Mouse (Mus musculus): ENCODE data around the gene Fam13c.

The Fam13c gene

DNA sequence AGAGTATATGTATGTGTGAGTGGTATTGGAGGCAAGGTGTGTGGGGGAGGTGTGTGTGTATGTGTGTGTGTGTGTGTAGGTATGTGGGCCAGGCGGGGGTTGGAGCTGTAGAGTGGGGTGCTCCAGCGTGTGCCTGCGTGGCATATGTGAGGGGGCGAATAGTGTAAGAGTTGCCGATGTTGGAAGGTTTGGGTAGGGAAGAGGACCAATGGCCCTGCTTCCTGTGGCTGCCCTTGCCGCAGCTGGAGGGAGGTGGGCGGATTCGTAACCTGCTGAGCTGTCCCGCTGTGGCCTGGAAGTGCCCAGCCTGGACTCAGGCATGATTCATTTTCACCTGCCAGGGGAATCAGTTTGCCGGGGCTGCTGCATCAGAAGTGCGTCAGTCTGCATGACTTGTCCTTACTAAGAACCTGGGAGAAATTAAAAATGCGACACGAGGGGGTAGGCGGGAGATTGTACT, 79.4 kb downstream of the Fam13c start:
- peak; percentile 40 for DNase-seq (ENCODE audit: extremely low read depth, insufficient read length, low spot score)

DNA sequence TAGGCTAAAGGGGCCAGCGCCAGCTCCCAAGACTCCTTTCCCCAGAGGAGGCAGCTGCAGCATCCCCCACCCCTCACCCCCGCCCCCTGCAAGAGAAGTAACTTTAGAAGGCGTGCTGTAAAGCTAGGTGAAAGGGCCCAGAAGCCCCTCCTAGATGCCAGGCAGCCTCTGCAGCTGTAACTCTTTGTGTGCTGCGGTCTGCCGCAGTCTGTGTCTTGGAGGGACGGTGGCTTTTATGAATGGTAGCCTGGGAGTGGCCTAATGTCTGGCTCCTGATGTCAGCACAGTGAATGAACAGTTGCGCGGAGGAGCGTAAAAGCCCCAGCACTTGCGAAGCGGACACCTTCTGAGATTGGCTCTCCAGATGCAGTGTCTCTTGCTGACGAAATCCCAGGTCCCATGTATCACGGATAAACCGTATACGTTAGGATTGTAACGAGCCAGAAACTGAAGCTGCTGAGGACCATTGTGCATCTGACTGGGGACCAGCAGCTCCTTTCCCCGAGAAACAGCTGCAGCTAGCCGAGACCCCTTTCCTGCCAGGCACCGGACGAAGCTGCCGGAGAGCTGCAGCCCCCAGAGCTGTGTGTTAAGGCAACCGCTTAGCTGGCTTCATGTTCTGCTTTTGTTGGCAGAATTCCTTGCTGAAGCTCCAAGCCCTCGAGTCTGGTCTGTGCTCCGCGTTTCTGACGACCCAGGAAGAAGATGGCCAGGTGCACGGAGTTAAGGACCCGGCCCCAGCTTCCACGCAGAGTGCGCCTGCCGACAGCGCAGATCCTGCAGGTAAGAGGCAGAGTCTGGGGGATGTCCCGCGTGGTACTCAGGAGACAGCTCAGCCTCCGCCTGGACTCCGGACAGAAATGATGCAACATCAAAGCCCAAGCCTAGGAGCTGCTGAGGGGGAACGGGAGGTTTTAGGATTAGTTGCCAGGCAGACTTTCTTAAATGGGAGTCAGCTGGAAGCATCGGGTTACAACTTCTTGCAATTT, 80.2 kb downstream of the Fam13c start:
- DNase-seq (ENCODE audit: extremely low read depth, insufficient read length, low spot score) = peak; percentile 68

DNA sequence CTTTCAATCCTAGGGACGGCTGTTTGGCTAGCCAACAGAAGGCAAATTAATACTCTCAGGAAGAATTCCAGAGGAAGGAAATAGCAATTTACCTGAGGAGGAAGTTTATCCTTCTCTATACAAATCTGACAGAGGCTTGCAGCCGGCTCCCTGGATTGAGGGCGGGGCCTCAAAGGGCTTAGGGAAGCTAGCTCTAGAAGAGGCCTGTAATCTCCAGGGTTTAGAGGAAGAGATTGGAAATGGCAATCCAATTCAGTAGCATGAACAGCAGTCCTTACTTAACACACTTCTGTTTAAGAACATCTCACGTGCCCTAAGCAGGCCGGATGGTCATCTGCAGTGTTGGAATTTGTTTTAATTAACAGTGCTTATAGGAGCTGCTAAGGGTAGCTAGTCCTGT, 81.1 kb downstream of the Fam13c start:
- no peak for DNase-seq (ENCODE audit: extremely low read depth, insufficient read length, low spot score)

DNA sequence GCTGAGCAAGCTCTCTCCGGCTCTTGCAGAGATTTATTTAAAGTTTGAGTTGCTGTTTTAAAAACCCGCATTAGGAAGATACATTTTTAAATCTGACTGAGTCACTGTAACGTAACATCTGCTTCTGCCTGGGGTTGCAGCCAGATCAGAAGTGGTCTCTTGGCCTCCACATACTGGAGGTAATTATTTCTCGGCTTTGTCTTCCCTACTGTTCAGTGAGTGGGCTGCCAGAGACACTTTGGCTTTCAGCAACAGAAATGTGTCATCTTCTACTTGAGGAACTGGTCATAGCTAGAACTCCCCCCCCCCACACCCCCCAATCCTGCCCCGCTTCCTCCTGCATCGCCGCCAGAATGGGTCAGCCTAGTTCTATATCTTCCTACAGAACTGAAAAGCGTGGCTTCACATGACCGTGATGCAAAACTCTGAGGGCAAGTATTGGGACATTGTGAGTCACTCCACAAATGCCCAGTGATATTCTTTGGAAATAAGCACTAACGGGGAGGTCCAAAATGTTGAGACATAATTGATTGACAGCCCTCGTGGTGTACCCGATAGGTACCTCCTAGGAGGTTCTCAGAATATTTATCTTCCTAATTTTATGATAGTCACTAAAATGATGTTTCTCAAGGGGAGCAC, 90.0 kb downstream of the Fam13c start:
- no peak for DNase-seq (ENCODE audit: extremely low read depth, insufficient read length, low spot score)

DNA sequence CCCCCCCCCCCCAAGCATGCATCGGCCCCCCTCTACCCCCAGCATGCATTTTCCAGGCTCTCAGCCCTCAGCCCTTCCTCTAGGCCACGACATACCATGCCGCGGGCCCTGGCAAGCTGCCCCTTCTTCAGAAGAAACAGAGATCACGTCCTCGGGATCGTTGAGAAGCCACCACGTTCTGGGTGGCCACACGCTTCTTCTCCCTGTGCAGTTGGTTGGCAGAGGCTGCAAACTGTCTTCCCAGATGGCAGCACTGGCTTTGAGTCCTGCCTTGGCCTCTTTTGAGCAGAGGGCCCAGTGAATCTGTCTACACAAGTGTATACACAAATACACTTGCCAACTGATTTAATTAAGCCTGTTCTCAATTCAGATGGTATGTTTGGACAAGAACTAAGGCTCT, 92.0 kb downstream of the Fam13c start:
- no peak for DNase-seq (ENCODE audit: extremely low read depth, insufficient read length, low spot score)

DNA sequence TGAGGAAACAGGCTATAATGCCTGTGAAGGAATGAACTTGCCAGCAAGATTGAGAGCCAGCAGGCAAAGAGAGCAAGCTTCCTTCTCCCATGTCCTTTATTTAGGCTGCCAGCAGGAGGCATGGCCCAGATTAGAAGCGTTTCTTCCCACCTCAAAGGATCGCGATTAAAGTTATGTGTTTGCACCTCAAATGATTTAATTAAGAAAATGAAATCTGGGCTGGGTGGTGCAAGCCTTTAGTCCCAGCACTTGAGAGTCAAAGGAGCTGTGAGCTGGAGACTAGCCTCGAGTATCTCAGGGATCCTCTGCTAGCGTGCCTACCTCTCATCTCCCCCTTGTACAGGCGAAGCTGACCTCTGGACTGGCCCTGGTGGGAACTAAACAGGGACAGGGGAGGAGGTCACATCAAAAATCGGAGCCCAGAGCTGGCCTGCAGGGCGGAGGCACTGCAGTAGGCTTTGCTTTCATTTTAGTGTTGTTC, 93.1 kb downstream of the Fam13c start:
- DNase-seq (ENCODE audit: extremely low read depth, insufficient read length, low spot score) = no peak

DNA sequence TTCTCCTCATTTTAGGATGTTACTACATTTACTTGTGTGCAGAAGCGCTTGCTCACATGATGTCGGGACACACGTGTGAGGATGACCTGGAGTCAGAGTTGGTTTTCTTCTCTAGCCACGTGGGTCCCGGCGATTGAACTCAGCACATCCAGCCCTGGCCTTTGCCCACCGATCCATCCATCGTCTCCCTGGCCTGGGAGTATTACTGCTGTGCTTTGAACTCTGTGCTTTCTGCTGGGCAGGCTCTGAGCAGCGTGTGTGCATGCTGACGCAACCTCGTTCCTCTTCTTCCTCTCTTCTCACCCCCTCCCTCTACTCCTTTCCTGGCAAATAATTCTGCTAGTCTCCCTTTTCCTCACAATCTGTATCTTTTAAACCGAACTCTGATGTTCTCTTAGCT, 93.7 kb downstream of the Fam13c start:
- no peak for DNase-seq (ENCODE audit: extremely low read depth, insufficient read length, low spot score)

DNA sequence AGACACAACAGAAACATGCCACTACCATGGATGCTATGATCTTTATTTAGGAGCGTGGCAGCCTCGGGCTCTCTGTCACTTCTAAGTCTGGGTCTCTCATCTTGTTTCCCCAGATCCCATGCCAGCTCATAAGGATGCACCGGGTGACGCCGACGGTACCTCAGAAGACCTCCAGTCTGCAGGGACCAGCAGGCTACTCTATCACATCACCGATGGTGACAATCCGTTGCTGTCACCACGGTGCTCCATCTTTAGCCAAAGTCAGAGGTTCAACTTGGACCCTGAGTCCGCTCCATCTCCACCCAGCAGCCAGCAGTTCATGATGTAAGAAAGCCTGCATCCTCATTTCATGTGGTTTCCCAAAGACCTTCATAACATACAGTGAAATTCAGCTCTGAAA, 94.3 kb downstream of the Fam13c start:
- no peak for DNase-seq (ENCODE audit: extremely low read depth, insufficient read length, low spot score)

DNA sequence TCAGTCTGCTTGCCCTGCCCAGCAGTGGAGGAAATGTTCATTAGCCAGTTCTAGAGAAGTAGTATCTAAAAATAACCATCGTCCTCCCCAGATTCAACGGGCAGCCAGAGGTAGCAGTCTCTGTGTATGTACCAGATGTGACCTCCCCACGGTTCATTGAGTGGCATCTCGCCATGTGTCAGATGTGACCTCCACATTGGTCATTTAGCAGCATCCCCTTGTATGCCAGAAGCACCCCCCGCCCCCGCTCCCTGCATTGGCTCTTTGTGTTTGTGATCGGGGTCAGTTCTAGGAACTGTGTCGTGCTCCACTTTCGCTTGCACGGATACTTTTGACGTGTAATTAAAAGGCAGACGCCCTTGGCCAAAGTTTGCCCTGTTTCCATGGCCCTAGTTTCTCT, 95.1 kb downstream of the Fam13c start:
- DNase-seq (ENCODE audit: extremely low read depth, insufficient read length, low spot score) = no peak

DNA sequence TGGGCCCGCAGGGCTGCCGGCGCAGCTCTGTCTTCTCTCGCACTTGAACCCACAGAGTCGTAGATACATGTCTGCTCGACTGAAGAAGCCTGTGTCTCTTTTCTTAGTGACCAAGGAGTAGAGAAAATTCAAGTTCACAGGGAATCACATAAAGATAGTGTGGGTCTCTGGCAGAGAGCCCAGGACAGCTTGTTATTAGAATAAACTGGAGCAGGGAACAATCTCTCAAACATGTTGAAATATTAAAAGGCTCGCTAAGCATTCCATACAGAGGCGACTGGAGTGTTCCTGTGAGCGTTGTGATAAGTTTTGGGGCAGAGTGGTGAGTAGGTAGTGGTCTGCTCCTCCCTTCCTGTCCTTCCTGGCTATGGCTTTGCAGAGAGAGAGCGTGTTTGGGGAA, 97.4 kb downstream of the Fam13c start:
- no peak for DNase-seq (ENCODE audit: extremely low read depth, insufficient read length, low spot score)

DNA sequence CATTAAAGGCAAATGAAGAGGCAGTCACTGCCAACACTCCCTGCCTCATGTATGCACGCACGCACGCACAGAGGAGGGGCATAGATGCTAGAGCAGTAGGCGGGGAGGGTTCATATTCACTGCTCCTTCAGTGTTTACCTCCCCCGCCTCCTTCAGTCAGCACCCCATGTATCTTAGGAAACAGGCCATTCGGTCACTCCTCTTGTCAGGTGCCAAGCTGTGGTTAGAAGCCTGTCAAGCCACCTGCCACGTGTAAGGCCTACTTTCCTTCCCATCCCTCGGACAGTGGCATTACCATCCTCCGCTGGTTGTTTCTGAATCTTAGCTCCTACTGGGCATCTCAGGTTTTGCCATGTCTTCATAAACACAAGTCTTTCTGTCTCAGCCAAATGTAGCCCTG, 99.0 kb downstream of the Fam13c start:
- no peak for DNase-seq (ENCODE audit: extremely low read depth, insufficient read length, low spot score)

DNA sequence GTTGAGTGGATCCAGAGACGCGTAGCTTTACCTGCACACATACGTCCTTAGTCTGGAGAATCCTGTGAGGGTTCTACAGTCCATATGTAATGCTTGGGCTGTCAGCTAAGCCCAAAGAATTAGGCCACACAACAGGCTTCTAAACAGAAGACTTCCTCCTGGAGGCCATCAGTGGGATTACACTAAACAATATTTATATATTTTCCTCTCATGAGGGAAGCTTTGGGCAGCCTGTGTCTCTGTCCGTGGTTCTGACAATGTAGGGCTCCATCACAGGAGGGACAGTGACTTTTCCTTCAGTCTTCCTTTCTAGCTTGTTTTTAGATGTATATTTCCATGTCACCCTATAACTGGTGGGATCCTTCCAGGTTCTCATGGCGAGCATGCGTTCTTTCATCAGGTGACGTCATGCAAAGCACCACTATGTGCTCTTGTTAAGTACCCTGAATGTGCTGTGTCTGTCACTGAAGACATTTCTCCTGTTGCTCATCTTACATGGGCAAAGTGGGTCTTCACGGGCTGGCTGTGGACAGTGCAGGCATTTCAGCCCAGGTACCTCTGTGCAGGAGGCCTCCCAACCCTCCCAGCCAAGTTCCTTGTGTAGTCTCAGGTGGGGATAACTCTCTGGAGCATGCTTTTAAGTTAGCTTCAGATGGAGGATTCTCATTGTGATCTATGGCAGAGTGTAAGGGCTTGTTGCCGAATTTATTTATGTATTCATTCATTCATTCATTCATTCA, 100.3 kb downstream of the Fam13c start:
- DNase-seq (ENCODE audit: extremely low read depth, insufficient read length, low spot score) = no peak

DNA sequence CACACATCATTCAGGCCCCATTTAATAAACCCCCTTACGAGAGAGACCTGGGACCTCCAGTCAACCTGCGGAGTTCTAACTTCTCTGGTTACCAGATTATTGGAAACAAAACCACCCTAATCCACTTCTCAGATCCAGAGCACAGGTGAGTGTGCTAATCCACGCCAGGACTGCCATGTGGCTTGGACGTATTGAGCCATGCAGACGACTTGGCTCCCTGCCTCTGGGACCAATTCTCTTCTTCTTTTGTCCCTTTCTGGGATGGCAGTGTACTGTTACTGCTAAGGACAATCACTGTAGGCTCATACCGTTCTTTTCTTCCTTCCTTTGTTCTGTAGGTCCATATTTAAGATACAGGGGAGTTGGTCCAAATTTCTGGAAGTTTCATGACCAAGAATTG, 102.6 kb downstream of the Fam13c start:
- DNase-seq (ENCODE audit: extremely low read depth, insufficient read length, low spot score) = no peak

DNA sequence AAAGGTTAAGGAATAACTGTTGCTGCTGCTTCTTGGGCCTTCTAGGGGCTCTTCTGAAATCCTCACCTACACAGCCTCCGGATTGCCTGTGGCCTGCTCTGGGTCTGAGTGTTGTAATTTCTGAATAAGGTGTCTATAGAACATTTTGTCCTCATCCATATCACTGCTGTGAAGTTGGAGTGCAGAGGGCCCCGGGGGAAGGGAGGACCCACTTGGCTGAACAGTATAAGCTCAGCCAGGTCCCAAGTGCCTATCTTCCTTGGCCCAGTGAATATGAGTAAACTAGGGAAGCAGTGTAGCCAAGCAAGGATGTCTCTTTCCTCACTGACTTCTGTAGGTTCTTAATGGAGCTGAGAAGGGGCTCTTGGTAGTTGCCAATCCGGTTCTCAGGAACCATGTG, 112.2 kb downstream of the Fam13c start:
- DNase-seq (ENCODE audit: extremely low read depth, insufficient read length, low spot score) = no peak

DNA sequence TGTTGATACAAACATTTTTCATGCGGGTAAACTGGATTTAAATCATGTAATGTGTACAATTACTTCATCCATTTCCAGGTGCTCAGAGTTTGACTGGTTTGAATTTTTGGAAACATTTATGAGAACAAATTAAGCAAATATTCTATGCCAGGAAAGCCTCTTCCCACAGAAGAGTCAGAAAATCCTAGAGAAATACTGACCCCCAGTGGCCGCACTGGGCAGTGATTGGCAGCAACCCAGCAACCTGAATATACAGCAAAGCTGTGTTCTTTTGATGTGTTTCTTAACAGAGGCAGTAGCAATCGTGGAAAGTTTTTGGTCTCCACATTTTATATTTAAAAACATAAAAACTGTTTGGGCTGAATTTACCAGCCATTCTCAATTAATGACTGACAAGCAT, 123.4 kb downstream of the Fam13c start:
- peak; percentile 21 for DNase-seq (ENCODE audit: extremely low read depth, insufficient read length, low spot score)

DNA sequence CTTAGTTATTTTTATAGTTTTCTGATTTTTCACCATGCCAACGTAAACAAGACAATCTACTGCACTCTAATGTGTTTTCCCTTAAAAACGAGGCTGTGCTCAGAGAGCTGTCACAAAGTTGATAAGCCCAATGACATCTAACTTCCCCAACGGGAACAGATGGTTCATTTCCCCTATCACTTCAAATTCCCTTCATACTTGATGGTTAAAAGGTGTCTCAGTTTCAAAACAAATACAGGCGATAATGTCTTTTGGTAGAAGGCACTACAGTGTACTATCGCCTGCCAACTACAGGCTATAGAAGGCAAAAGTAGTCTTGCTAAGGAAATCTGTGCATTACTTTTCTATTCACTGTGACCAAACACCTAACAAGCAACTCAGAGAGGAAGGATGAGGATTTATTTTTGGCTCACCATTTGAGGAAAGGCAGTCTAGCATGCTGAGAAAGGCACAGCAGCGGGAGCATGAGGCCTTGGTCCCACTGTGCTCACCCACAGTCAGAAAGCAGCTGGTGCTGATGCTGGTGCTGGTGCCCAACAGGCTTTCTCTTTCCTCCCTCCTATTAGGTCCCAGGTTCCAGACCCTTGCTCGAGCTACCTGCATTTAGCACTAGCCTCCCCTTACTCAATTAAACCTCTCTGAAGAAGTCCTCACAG, 141.4 kb downstream of the Fam13c start:
- no peak for DNase-seq (ENCODE audit: extremely low read depth, insufficient read length, low spot score)

DNA sequence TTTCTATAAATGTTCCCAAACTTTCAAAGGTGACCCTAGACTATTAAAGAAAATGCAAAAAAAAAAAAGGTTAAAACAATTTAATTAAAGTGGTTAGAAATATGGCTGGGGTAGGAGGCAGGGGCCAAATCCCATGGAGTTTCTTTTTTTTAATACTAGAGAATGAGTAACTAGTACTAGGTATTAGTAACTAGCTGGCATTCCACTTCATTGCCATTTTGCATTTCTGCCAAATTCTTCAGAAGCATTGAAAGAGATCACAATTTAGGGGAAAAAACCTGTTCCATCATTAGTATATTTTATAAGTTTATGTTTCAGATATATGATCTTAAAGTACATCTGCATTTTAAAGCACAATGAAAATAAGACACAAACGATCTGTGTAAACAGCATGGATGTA, 143.9 kb downstream of the Fam13c start:
- DNase-seq (ENCODE audit: extremely low read depth, insufficient read length, low spot score) = no peak

DNA sequence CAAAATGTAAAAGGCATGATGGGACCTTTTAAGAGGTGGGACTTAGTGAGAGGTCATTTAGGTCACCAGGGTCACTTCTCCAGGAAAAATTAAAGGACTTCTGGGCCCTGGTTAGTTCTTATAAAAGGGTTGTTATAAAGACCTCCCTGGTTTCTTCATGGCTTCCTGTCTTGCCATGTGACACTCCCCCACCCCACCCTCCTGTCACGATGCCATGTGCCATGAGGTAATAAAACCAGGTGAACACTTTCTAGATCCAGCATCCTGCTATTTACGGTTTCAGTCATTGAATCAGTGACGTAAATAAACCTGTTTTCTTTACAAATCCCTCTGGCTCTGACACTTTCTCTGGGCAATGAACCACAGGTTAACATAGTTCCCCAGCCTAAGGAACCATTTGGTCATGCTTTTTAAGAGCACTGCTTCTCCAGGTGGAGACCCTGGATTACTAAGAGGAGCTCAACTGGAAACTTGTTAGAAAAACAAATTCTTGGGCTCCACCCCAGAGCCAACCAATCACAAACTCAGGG, 146.7 kb downstream of the Fam13c start:
- no peak for DNase-seq (ENCODE audit: extremely low read depth, insufficient read length, low spot score)

DNA sequence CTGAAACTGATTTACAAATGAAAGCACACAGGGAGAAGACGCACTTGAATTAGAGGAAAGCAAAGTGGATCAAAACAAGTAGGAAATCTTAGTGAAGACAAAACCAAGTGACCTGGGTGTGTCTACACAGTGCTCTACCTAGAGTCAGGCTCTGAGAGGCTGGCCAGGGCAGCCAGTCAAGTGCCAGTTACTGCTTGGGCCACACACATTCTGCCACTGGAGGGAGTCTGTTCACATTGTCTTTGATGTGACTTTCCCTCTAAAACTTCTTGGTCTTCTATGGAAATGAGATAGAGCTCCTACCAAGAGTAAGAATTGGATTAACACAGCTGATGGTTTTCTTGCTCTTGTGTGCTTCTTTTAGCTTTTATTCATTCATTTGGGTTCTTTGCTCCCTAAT, 153.7 kb downstream of the Fam13c start:
- DNase-seq (ENCODE audit: extremely low read depth, insufficient read length, low spot score) = no peak

DNA sequence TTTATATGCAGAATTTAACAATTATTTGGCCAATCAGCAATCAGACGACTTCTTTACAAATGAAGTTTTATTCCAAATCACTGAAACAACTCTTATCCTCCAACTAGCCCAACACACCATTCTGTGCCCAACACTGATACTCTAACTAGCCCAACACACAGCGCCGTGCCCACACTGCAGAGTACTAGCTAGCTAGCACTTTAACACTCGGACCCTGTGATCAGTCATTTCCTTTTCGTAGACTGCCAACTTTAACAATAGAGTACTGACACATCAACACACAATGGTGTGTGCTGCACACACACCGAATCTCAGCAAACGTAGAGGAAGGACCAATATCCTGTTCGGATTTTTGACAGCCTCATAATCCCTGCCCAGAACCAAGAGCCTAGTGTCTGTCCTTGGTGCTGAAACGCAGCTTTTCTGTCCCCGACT, 157.8 kb downstream of the Fam13c start:
- no peak for DNase-seq (ENCODE audit: extremely low read depth, insufficient read length, low spot score)
